Mouse (Mus musculus) layer of hippocampus, adult 2 months (tissue): ENCODE data around the gene Ptprg. TPM values are rescaled to one million over a fixed set of nuclear protein-coding genes. Genes with fewer than 3 reads are reported as not detected.

Experiments used
- DNase-seq, 2 experiments: peaks; one replicate each; pipeline ENCODE4 v3.0.0; 2022; ENCODE audit warnings: low spot score in 2 of 2
- H3K27ac ChIP-seq: fragments of 200-600 bp; 2 replicates; pipeline ENCODE4 v1.8.1; 2022
- H3K4me3 ChIP-seq: fragments of 200-600 bp; 2 replicates; pipeline ENCODE4 v1.8.1; 2022; ENCODE audit warnings: mild to moderate bottlenecking
- CTCF ChIP-seq: fragments of 200-600 bp; conservative IDR thresholded peaks from 2 replicates; pipeline ENCODE4 v1.8.1; 2022; ENCODE audit warnings: antibody characterized with exemption, mild to moderate bottlenecking, moderate library complexity
- total RNA-seq, 2 experiments: library from RNA; stranded (reverse); gene quantifications; 2 replicates each; pipeline ENCODE4 v1.2.3; 2021

Gene Ptprg
- total RNA-seq, 2 experiments from 2014 or later, result 106 to 112 TPM

GRCm38 (mm10) chr14:12099390-12100333, 546.3 kb downstream of the Ptprg start:
- peak overlapping the region; percentile 67; the same call in 1 of the 2 replicates for H3K27ac ChIP-seq
- no peak overlapping the region for H3K4me3 ChIP-seq
- no peak for DNase-seq
- no peak for TF ChIP-seq CTCF

GRCm38 (mm10) chr14:12102389-12103325, 549.3 kb downstream of the Ptprg start:
- Histone ChIP-seq H3K27ac (no peak overlapping the region), H3K4me3 (no peak overlapping the region)
- no peak for DNase-seq
- no peak for TF ChIP-seq CTCF

- Histone ChIP-seq H3K27ac (peak overlapping the region; percentile 25; the same call in 1 of the 2 replicates), H3K4me3 (no peak overlapping the region)
- no peak for TF ChIP-seq CTCF
- no peak for DNase-seq
These were observed 551.2 kb downstream of the Ptprg start for GRCm38 (mm10) chr14:12104297-12105155.

- Histone ChIP-seq H3K27ac (peak overlapping the region; percentile 25; the same call in 1 of the 2 replicates), H3K4me3 (no peak overlapping the region)
- no peak for TF ChIP-seq CTCF
- no peak for DNase-seq
These were observed 551.8 kb downstream of the Ptprg start for GRCm38 (mm10) chr14:12105156-12105430.

- no peak for DNase-seq
- no peak for TF ChIP-seq CTCF
- H3K4me3 ChIP-seq, result no peak overlapping the region
- H3K27ac ChIP-seq, result peak overlapping the region; percentile 25; the same call in 1 of the 2 replicates
These were observed 552.3 kb downstream of the Ptprg start for GRCm38 (mm10) chr14:12105593-12105992.

- TF ChIP-seq CTCF, result no peak
- Histone ChIP-seq H3K4me3 (no peak overlapping the region), H3K27ac (peak overlapping the region; percentile 71; the same call in 1 of the 2 replicates)
- no peak for DNase-seq
These were observed 554.1 kb downstream of the Ptprg start for GRCm38 (mm10) chr14:12107459-12107858.

GRCm38 (mm10) chr14:12107991-12108390, 554.7 kb downstream of the Ptprg start:
- Histone ChIP-seq H3K27ac (peak overlapping the region; percentile 71), H3K4me3 (no peak overlapping the region)
- TF ChIP-seq CTCF, result 0 out of 2 replicates have a peak, but pooled peaks have one; percentile 8

GRCm38 (mm10) chr14:12112548-12113011, 559.2 kb downstream of the Ptprg start:
- TF ChIP-seq CTCF, result no peak
- DNase-seq, result peak in 1 of 2 experiments; percentile 15
- Histone ChIP-seq H3K27ac (peak overlapping the region; percentile 43), H3K4me3 (no peak overlapping the region)

More at GRCm38 (mm10) chr14:12107991-12108390, 554.7 kb downstream of the Ptprg start:
- no peak for DNase-seq

GRCm38 (mm10) chr14:12113326-12113725, 560.0 kb downstream of the Ptprg start:
- no peak overlapping the region for H3K4me3 ChIP-seq
- DNase-seq, result no peak
- H3K27ac ChIP-seq, result peak overlapping the region; percentile 43; the same call in 1 of the 2 replicates
- no peak for TF ChIP-seq CTCF

- H3K4me3 ChIP-seq, result no peak overlapping the region
- no peak for TF ChIP-seq CTCF
These were observed 560.7 kb downstream of the Ptprg start for GRCm38 (mm10) chr14:12114016-12114415.

GRCm38 (mm10) chr14:12119260-12119659, 565.9 kb downstream of the Ptprg start:
- Histone ChIP-seq H3K4me3 (no peak overlapping the region), H3K27ac (no peak overlapping the region)
- TF ChIP-seq CTCF, result no peak
- DNase-seq, result no peak

More at GRCm38 (mm10) chr14:12114016-12114415, 560.7 kb downstream of the Ptprg start:
- DNase-seq, result no peak
- H3K27ac ChIP-seq, result peak overlapping the region; percentile 43; the same call in 1 of the 2 replicates

- DNase-seq, result no peak
- no peak overlapping the region for H3K27ac ChIP-seq
- TF ChIP-seq CTCF, result no peak
- no peak overlapping the region for H3K4me3 ChIP-seq
These were observed 568.6 kb downstream of the Ptprg start for GRCm38 (mm10) chr14:12121906-12122305.
